Mouse (Mus musculus) thymus, adult 2 months (tissue): ENCODE data around the gene Ccdc78. TPM values are rescaled to one million over a fixed set of nuclear protein-coding genes. Genes with fewer than 3 reads are reported as not detected.

Experiments
- DNase-seq: peaks from one replicate; pipeline ENCODE4 v3.0.0; 2021
- H3K27ac ChIP-seq: fragments of 200-500 bp; 2 replicates; pipeline ENCODE4 v1.5.1; 2012; ENCODE audit warnings: low read length, control low read depth; ENCODE audit not compliant: control insufficient read depth, insufficient read depth
- H3K27me3 ChIP-seq: fragments of 200-500 bp; 2 replicates; pipeline ENCODE4 v1.6.1; 2012; ENCODE audit warnings: mild to moderate bottlenecking, low read length, moderate library complexity, mixed read lengths; ENCODE audit not compliant: control insufficient read depth, insufficient read depth
- H3K36me3 ChIP-seq: fragments of 200-500 bp; 2 replicates; pipeline ENCODE4 v1.6.1; 2012; ENCODE audit warnings: mild to moderate bottlenecking, low read length, moderate library complexity; ENCODE audit not compliant: control insufficient read depth, insufficient read depth
- H3K4me1 ChIP-seq: fragments of 200-500 bp; replicated peaks from 2 replicates; pipeline ENCODE4 v1.6.1; 2012; ENCODE audit warnings: low read length; ENCODE audit not compliant: control insufficient read depth, insufficient read depth
- H3K4me3 ChIP-seq: fragments of 200-500 bp; 2 replicates; pipeline ENCODE4 v1.5.1; 2012; ENCODE audit warnings: mild to moderate bottlenecking, low read length, control low read depth, moderate library complexity; ENCODE audit not compliant: control insufficient read depth, insufficient read depth
- CTCF ChIP-seq: fragments of 200-500 bp; IDR thresholded peaks from 2 replicates; pipeline ENCODE4 v1.5.1; 2012; ENCODE audit warnings: mild to moderate bottlenecking, control low read depth, low read length, moderate library complexity, borderline replicate concordance; ENCODE audit not compliant: control insufficient read depth, poor library complexity, insufficient read depth; ENCODE audit errors: extremely low read depth
- POLR2A ChIP-seq: fragments of 200-500 bp; IDR thresholded peaks from 2 replicates; pipeline ENCODE4 v1.6.1; 2012; ENCODE audit warnings: mild to moderate bottlenecking, low read length, control low read depth, moderate library complexity; ENCODE audit not compliant: control insufficient read depth, poor library complexity, insufficient read depth; ENCODE audit errors: extremely low read depth
- WGBS: fragments of 180-500 bp; shearing (Covaris S2); methylation state at CpG from one replicate; pipeline ENCODE4 v1.1.7; 2018; 5-methylcytosine and 5-hydroxymethylcytosine counted together
- polyA plus RNA-seq: library from polyadenylated mRNA; depleted of rRNA; stranded (reverse); fragments of >200 nt; gene quantifications from 2 replicates; pipeline ENCODE4 v1.2.3, GENCODE M21; 2012

Gene Ccdc78
- polyA plus RNA-seq, 1 experiment: 0.27 TPM

DNA sequence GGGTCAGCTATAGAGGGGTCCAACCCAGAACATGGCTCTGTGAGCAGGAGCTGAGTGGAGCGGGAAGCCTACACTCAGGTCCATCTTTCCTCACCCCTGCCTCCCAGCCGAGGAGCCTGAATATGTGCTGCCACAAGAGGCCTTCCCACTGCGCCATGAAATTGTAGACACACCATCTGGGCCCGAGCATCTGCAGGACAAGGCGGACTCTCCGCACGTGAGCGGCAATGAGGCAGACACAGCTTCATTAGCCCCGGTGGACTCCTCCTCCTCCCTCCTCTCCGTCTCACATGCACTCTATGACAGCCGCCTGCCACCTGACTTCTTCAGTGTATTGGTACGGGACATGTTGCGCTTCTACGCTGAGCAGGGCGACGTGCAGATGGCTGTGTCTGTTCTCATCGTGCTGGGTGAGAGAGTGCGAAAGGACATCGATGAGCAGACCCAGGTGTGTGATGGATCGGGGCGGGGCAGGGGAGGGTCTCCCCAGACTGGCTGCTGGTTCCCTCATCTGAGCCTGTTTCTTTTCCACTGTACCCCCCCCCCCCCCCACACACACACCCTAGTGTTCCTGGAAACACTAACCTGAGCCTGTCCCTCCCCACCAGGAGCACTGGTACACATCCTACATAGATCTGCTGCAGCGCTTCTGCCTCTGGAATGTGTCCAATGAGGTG lies 41.3 kb downstream of the Ccdc78 start:
- DNase-seq: no peak
- Histone ChIP-seq H3K27me3 (no peaks in the 10 kb centered on the region), H3K4me3 (no peak overlapping the region), H3K36me3 (peaks cover 4% of the 10 kb centered on the region; the same call in 1 of the 2 replicates), H3K27ac (no peak overlapping the region), H3K4me1 (peaks cover 43% of the 10 kb centered on the region)
- TF ChIP-seq CTCF (no peak), POLR2A (no peak)
- 95% methylated on average over 22 of the region's 22 CpGs for WGBS

DNA sequence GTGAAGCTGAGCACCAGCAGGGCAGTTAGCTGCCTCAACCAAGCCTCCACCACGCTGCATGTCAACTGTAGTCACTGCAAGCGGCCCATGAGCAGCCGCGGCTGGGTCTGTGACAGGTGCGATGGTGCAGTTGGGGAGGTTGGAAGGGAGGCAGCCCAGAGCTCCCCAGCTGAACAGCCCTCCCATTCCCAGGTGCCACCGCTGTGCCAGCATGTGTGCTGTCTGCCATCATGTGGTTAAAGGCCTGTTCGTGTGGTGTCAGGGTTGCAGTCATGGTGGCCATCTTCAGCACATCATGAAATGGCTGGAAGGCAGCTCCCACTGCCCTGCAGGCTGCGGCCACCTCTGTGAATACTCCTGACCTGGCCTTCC lies 41.8 kb downstream of the Ccdc78 start:
- Histone ChIP-seq H3K27me3 (no peaks in the 10 kb centered on the region), H3K27ac (no peak overlapping the region; the same call in 1 of the 2 replicates), H3K4me3 (peak overlapping the region; percentile 79), H3K36me3 (peaks cover 4% of the 10 kb centered on the region; the same call in 1 of the 2 replicates), H3K4me1 (peaks cover 40% of the 10 kb centered on the region)
- no peak for TF ChIP-seq POLR2A
- TF ChIP-seq CTCF: no peak
- WGBS: 54% methylated on average over 8 of the region's 8 CpGs
- no peak for DNase-seq

DNA sequence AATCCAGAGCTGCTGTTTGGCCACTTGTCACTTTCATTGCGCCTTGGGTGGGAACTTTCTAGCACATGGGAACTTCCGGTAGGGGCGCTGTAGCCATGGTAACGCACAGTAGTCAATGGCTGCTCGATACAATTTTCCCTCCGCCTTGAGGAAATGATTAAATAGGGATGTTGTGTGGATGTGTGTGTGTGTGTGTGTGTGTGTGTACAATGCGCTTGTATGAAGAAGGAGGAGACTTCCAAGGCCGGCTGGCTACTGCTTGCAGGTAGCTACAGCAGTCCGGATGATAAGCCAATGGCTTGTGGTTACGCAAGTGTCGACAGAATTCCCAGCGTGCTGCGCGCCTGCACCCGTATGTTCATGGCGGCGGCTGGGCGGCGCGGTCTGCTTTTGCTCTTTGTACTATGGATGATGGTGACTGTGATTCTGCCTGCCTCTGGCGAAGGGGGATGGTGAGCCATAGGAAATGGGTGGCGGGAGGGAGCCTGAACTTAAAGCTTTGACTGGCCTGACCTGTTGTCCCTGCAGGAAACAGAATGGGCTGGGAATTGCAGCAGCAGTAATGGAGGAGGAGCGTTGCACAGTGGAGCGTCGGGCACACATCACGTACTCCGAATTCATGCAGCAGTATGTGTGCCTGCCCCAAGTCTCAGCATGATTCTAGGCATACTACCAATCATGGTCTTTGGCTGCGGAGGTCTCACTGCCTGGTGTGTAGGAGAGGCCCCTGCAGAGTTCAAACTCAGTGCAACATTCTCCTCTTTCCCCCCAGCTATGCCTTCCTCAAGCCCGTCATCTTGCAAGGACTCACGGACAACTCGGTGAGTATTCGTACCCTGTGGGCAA lies 42.6 kb downstream of the Ccdc78 start, which contains the start of gene Jmjd8:
Jmjd8 (plus strand) TSS at position 156 of the 846 bp plus-strand sequence.
- peaks cover 4% of the 10 kb centered on the region; the same call in 1 of the 2 replicates for H3K36me3 ChIP-seq
- peak within 1 kb of the TSS; percentile 59 for H3K27ac ChIP-seq
- H3K27me3 ChIP-seq: no peaks in the 10 kb centered on the region
- DNase-seq: peak; percentile 76
- WGBS: 2% methylated on average over 32 of the region's 32 CpGs
- TF ChIP-seq CTCF (0 out of 2 replicates have a peak, but pooled peaks have one; percentile 15), POLR2A (peak; percentile 71; the same call in 1 of the 2 replicates)
- H3K4me3 ChIP-seq: peak within 1 kb of the TSS; percentile 79
- peaks cover 42% of the 10 kb centered on the region for H3K4me1 ChIP-seq

DNA sequence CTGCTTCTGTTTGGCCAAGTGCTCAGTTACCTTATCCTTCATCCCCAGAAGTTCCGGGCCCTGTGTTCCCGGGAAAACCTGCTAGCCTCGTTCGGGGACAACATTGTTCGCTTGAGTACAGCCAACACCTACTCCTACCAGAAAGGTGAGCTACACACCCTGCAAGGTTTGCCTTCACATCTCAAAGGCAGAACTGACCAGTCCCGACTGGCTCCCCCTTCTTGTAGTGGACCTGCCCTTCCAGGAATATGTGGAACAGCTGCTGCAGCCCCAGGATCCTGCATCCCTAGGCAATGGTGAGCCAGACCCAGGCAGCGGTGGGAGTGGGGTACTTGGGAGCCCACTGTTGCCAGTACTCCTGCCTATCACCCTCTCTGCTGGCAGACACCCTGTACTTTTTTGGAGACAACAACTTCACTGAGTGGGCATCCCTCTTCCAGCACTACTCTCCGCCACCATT lies 43.2 kb downstream of the Ccdc78 start:
- H3K27ac ChIP-seq: no peak overlapping the region
- peaks cover 42% of the 10 kb centered on the region for H3K4me1 ChIP-seq
- WGBS: 55% methylated on average over 8 of the region's 8 CpGs
- no peaks in the 10 kb centered on the region for H3K27me3 ChIP-seq
- peak overlapping the region; percentile 79 for H3K4me3 ChIP-seq
- no peak for DNase-seq
- peaks cover 4% of the 10 kb centered on the region; the same call in 1 of the 2 replicates for H3K36me3 ChIP-seq
- no peak for TF ChIP-seq POLR2A
- no peak for TF ChIP-seq CTCF

DNA sequence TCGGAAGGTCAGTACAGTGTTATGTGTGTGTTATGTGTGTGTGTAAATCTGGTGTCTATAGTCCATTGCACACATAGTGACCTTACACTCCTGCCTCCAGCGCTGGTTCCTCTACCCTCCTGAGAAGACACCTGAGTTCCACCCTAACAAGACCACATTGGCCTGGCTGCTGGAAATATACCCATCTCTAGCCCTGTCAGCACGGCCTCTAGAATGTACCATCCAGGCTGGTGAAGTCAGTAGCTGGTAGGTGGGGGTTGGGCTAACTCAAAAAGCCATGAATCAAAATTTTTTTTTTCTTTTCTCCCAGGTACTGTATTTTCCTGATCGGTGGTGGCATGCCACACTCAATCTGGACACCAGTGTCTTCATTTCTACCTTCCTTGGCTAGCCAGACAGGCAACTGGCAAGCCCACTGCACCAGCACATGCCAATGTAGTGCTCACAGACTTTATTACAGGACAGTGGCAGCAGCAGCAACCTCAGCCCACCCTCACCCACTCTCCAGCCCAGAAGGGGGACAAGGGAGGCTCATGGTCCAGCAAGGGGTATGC lies 43.9 kb downstream of the Ccdc78 start:
- Histone ChIP-seq H3K4me3 (no peak overlapping the region), H3K36me3 (peaks cover 4% of the 10 kb centered on the region; the same call in 1 of the 2 replicates)
- DNase-seq: no peak

More for the DNA sequence above, 43.9 kb downstream of the Ccdc78 start:
- WGBS: 97% methylated on average over 4 of the region's 4 CpGs
- peaks cover 41% of the 10 kb centered on the region for H3K4me1 ChIP-seq
- TF ChIP-seq CTCF (no peak), POLR2A (no peak)
- H3K27me3 ChIP-seq: no peaks in the 10 kb centered on the region
- H3K27ac ChIP-seq: no peak overlapping the region
